ENCODE assay signal across 8 mouse cellular contexts in the genomic region with DNA sequence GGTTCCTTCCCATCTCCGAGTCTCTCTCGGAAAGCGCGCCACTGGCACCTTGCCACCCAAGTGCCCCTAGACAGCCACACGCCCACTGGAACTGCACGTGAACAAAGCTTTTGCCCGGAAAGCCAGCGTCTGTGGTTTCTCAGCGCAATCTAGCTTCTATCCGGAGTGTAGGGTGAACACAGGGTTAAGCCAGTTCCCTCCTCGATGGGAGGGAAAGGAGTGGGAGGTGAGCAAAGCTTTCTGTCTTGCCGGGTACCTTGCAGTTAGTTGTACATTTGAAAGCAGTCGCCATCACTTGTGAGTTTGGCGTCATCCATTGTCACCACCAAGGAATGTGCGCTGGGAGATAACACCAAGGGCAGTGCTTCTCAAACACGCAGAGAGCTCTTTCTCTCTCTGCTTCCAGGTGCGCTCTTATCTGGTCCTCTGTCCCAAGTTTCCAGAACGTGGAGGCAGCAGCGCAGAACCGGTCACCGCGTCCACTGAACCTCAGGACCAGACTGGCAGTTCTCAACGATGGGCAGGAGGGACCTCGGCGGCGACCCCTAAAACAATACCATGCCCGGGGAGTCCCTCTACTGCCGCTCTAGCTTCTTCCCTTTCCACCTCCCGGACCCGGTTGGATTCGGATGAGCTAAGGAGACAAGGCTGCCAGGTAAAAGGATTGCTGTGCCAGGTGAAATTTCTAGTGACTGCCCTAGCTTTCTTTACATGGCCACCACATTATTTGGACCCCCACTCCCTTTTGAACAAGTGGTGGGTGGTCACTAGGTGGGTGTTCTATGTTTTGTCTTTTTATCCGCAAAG. TPM values are rescaled to one million over a fixed set of nuclear protein-coding genes. Genes with fewer than 3 reads are reported as not detected.
DNase-seq lines count a peak whose midpoint lies in the region; ATAC-seq lines count a peak whose summit lies in the region.

A gene (plus strand): TSS at position 266 of the 807 bp plus-strand sequence.

- ATAC-seq in common myeloid progenitor, adult 5-6 weeks (replicated peaks; ENCODE audit: low read depth, poor library complexity, severe bottlenecking): peak; percentile 53
- ATAC-seq in kidney, embryonic 16.5 days (ENCODE audit: low FRiP score, low TSS enrichment): no peak
- no peak for ATAC-seq in liver, embryonic 11.5 days (replicated peaks; ENCODE audit: low FRiP score)
- no peak for ATAC-seq in neural tube, embryonic 14.5 days (ENCODE audit: low read depth)

- H3K9me3 ChIP-seq in kidney, embryonic 16.5 days (ENCODE audit: low read length): no peaks in the 10 kb centered on the region
- no peaks in the 10 kb centered on the region for H3K9me3 ChIP-seq in liver, embryonic 11.5 days (ENCODE audit: control insufficient read depth, low read length)
- H3K9me3 ChIP-seq in neural tube, embryonic 14.5 days (ENCODE audit: control insufficient read depth, low read length): no peaks in the 10 kb centered on the region

- no peak within 1 kb of the TSS for H3K27ac ChIP-seq in kidney, embryonic 16.5 days (ENCODE audit: low read length)
- H3K27ac ChIP-seq in liver, embryonic 11.5 days (ENCODE audit: low read depth, low read length): no peak within 1 kb of the TSS
- peak within 1 kb of the TSS; percentile 66 for H3K27ac ChIP-seq in neural tube, embryonic 14.5 days (ENCODE audit: low read depth, low read length)

- no peaks in the 10 kb centered on the region for H3K36me3 ChIP-seq in kidney, embryonic 16.5 days (ENCODE audit: insufficient read depth, low read length)
- H3K36me3 ChIP-seq in liver, embryonic 11.5 days (ENCODE audit: control insufficient read depth, insufficient read depth, low read length): no peaks in the 10 kb centered on the region
- no peaks in the 10 kb centered on the region for H3K36me3 ChIP-seq in neural tube, embryonic 14.5 days (ENCODE audit: control insufficient read depth, insufficient read depth, low read length)

- H3K4me1 ChIP-seq in kidney, embryonic 16.5 days (ENCODE audit: insufficient read depth, low read length): peaks cover 42% of the 10 kb centered on the region
- H3K4me1 ChIP-seq in liver, embryonic 11.5 days (replicated peaks; ENCODE audit: control insufficient read depth, insufficient read depth, low read length): no peaks in the 10 kb centered on the region
- peaks cover 4% of the 10 kb centered on the region; the same call in 1 of the 2 replicates for H3K4me1 ChIP-seq in neural tube, embryonic 14.5 days (ENCODE audit: control insufficient read depth, insufficient read depth, low read length)

- peak within 1 kb of the TSS; percentile 63 for H3K9ac ChIP-seq in kidney, embryonic 16.5 days (replicated peaks; ENCODE audit: low read length)
- no peak within 1 kb of the TSS for H3K9ac ChIP-seq in liver, embryonic 11.5 days (ENCODE audit: low read depth, low read length)
- peak within 1 kb of the TSS; percentile 87 for H3K9ac ChIP-seq in neural tube, embryonic 14.5 days (replicated peaks; ENCODE audit: low read depth, low read length)

- 0% methylated on average over 32 of the region's 32 CpGs for WGBS in kidney, embryonic 16.5 days
- 1% methylated on average over 32 of the region's 32 CpGs for WGBS in liver, embryonic 11.5 days
- WGBS in neural tube, embryonic 14.5 days: under 1% methylated on average over 32 of the region's 32 CpGs

- peak; percentile 73 to 74 for DNase-seq in cerebellum, postnatal 10 days
- no peak for DNase-seq in cerebellum, adult 11-12 months
- peak; percentile 21 to 40 for DNase-seq in gastrocnemius, postnatal 4 days (ENCODE audit: low spot score in 2 of 2)
- DNase-seq in liver, embryonic 11.5 days (ENCODE audit: low spot score): peak; percentile 38
- no peak for DNase-seq in thymus, postnatal 0 days (ENCODE audit: low spot score)

- peak within 1 kb of the TSS; percentile 74 for H3K4me3 ChIP-seq in kidney, embryonic 16.5 days (ENCODE audit: low read length)
- H3K4me3 ChIP-seq in liver, embryonic 11.5 days (ENCODE audit: low read depth, low read length): peak within 1 kb of the TSS; percentile 35
- H3K4me3 ChIP-seq in neural tube, embryonic 14.5 days (ENCODE audit: low read depth, low read length): peak within 1 kb of the TSS; percentile 85

- H3K4me2 ChIP-seq in kidney, embryonic 16.5 days (replicated peaks; ENCODE audit: low read depth, low read length): peak within 1 kb of the TSS; percentile 93
- H3K4me2 ChIP-seq in liver, embryonic 11.5 days: peak within 1 kb of the TSS; percentile 70
- peak within 1 kb of the TSS; percentile 82 for H3K4me2 ChIP-seq in neural tube, embryonic 14.5 days (ENCODE audit: low read depth, low read length)

- 0 out of 2 replicates have a peak, but pooled peaks cover 3% of the 10 kb centered on the region for H3K27me3 ChIP-seq in kidney, embryonic 16.5 days (ENCODE audit: insufficient read depth, low read length)
- H3K27me3 ChIP-seq in liver, embryonic 11.5 days (replicated peaks; ENCODE audit: control insufficient read depth, insufficient read depth, low read length): peaks cover 59% of the 10 kb centered on the region
- H3K27me3 ChIP-seq in neural tube, embryonic 14.5 days (ENCODE audit: control insufficient read depth, insufficient read depth, low read length): 0 out of 2 replicates have a peak, but pooled peaks cover 3% of the 10 kb centered on the region

RNA-seq across cellular contexts. Expression of the gene that starts here (rescaled TPM):
- not detected in 2 replicates for total RNA-seq in common myeloid progenitor, adult 5-6 weeks (2017)
- 10 to 100 TPM; 22.8 to 23.3 TPM for total RNA-seq in gastrocnemius, postnatal 4 days (2021)
- 28.5 and 32.5 TPM in 2 replicates for polyA plus RNA-seq in kidney, embryonic 16.5 days (2015; fragmentation: Nextera tagmentation; extraction: Ambion mirVana)
- 8.6 and 9.9 TPM in 2 replicates for polyA plus RNA-seq in liver, embryonic 11.5 days (2014; fragmentation: Nextera tagmentation; extraction: Ambion mirVana)
- 30.1 and 36.7 TPM in 2 replicates for polyA plus RNA-seq in neural tube, embryonic 14.5 days (2014; fragmentation: Nextera tagmentation; extraction: Ambion mirVana)
- polyA plus RNA-seq in thymus, postnatal 0 days (2015; fragmentation: Nextera tagmentation; extraction: Ambion mirVana): 0.77 and 0.86 TPM in 2 replicates

Comparison
In these comparisons a context has a peak if more than half of its experiments do, and no peak if none do; other contexts are left out.
1. RNA of the gene that starts here (total RNA-seq): 22.8 to 23.3 TPM in gastrocnemius, postnatal 4 days; not detected in common myeloid progenitor, adult 5-6 weeks; every median in the first group is over 10 times any median in the second.
2. DNase-seq: peak in cerebellum, postnatal 10 days (2 of 2), gastrocnemius, postnatal 4 days (2 of 2) and liver, embryonic 11.5 days (single experiment); none in cerebellum, adult 11-12 months (single experiment) and thymus, postnatal 0 days (single experiment).
3. Peak in ATAC-seq in common myeloid progenitor, adult 5-6 weeks; RNA of the gene not detected or under 1 TPM.
4. H3K4me3 ChIP-seq: peak in every context shown above with its lines; median percentile 85 in neural tube, embryonic 14.5 days; 74 in kidney, embryonic 16.5 days; 35 in liver, embryonic 11.5 days.
5. Peak in every context shown above with its lines, with median percentiles within 50 percentile points of each other: H3K4me2 ChIP-seq.